Mouse (Mus musculus) megakaryocyte, embryonic 14.5 days (primary cell): ENCODE results near the gene Gpr156.

Experiments used
- FLI1 ChIP-seq: IDR thresholded peaks from 2 replicates; pipeline ENCODE4 v1.6.1; 2012; ENCODE audit warnings: low read length, inconsistent platforms, mixed read lengths
- GATA1 ChIP-seq: IDR thresholded peaks from 3 replicates; pipeline ENCODE4 v1.6.1; 2012; ENCODE audit warnings: mixed read lengths, low read length, inconsistent platforms, borderline replicate concordance

DNA sequence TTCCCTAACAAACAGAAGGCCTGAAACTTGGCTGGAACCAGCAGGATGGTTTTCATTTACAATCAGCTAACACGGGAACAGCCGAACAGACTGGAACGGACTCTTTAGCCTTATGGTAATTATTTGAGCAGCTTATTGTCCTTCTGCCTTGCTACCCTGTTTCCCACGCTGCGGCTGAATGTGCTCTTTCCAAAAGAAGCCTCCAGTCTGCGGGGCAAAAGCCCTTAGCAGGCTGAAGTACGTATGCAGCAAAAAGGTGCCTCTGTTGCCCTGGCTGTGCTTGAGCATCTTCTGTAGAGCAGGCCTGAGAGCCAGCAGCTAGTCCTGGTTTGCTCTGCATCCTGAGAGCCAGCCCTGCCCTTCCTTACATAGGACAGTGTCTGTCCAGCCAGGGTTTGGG lies 83.9 kb downstream of the Gpr156 start:
- TF ChIP-seq GATA1: no peak
- no peak for TF ChIP-seq FLI1
